Mouse (Mus musculus): ENCODE measurements around the gene Apc2.

Apc2 gene

DNA sequence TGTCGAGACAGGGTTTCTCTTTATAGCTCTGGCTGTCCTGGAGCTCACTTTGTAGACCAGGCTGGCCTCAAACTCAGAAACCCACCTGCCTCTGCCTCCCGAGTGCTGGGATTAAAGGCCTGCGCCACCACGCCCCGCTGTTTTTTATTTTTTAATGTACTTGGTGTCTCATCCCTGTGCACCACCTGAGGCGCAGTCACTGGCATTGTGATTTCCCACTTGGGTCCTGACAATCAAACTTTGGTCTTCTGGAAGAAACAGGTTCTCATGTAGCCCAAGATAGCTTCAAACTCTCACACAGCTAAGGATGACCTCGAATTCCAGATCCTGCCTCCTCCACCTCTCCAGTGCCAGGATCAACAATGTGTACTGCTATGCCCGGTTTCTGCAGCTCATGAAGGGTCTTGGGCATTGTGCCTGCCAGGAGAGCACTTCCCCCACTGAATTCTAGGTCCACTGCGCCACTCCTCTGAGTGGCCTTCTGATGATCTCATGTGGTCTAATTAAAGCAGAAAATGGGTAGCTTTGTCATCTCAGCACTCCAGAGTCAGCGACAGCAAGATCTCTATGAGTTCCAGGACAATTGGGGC lies 32.9 kb upstream of the Apc2 start:
- DNase-seq (ENCODE audit: low spot score in 2 of 2): no peak

GRCm38 (mm10) chr10:80264341-80265148 lies 31.2 kb upstream of the Apc2 start:
- peak; percentile 98 to 99 for DNase-seq (ENCODE audit: low spot score in 2 of 2)

- no peak for DNase-seq (ENCODE audit: low spot score in 2 of 2)
These were observed 30.7 kb upstream of the Apc2 start for GRCm38 (mm10) chr10:80265149-80265486.

DNA sequence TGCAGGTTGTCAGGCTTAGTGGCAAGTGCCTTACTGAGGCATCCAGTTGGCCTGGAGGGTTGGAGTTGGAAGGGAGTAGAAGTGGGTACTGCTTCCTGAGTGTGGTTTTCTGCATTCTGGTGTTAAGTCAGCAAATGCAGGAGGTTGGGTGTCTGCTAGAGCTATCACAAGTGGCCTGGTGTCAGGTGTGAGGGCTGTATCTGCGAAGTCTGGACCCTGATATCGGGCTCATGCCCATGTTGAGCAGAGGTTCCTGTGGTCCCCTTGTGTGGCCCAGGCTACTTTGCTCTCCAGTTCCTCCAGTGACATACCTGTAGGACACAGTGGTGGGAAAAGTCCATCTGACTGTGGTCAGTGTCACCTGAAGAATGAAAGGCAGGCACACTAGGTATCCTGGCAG lies 25.7 kb upstream of the Apc2 start:
- DNase-seq (ENCODE audit: low spot score in 2 of 2): no peak

DNA sequence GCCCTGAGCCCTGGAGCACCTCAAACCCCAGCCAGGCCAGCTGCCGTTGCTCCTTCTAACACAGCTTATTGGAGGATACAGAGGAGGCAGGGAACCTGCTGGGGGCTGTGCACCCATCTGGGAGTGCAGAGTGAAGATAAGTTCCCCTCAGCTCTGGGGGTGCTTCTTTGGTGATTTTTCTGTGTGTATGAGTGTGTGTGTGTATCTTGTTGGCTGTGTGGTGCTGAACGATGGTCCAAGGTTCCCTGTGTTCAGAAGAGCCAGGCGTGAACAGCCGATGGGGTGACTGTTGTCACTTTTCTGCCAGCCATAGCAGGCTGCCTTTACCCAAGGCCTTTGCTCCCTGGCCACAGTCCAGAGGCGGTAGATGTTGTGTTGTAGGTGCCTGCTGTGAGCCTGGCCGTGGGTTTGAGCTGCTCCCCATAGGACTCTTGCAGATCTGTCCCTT lies 25.0 kb upstream of the Apc2 start:
- no peak for DNase-seq (ENCODE audit: low spot score in 2 of 2)

DNA sequence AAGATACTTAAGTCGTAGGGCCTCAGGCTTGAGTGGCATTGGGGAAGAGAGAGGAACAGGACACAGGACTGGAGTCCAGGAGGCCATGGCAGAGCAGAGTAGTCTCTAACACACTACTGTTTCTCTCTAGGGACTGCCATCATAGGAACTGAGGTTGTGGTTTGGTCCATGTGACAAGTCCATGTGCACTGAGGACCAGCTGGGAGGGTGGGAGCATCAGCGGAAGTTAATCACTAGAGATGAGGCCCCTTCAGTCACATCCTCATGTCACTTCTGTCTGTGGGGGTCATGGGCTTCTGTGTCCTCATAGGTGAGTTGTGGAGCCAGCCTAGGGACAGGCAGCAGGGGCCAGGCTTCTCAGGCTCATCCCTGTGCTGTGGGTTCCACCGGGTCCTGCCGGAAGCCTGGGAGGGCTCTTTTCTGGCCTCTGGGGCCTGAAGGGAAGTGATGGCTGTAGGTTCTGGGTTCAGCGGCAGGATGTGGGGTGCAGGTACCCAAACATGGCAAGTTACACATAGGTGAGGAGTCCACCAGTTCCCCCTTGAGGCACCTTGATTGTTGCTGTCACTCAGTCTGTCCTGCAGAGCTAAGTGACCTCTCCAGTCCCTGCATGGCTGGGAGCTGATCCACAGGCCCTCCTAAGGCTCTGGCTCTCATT lies 24.5 kb upstream of the Apc2 start:
- DNase-seq (ENCODE audit: low spot score in 2 of 2): no peak

- DNase-seq (ENCODE audit: low spot score in 2 of 2): no peak
These were observed 23.7 kb upstream of the Apc2 start for GRCm38 (mm10) chr10:80271870-80272585.

- no peak for DNase-seq (ENCODE audit: low spot score in 2 of 2)
These were observed 21.9 kb upstream of the Apc2 start for GRCm38 (mm10) chr10:80273847-80274246.

DNA sequence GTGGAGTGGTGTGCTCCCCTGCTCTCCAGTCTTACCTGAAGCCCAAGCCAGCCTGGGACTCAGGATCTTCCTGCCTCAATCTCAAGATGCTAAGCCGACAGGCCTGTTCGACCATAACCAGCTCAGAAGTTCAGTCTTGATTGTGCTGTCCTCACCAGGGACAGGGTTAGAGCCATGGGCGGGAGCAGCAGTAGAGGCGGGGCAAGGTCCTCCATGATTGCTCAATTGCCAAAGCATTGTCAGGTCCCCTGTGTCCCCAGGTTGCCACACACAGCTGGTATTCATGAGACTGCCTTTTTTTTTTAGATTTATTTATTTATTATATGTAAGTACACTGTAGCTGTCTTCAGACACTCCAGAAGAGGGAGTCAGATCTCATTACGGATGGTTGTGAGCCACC lies 19.5 kb upstream of the Apc2 start:
- no peak for DNase-seq (ENCODE audit: low spot score in 2 of 2)

DNA sequence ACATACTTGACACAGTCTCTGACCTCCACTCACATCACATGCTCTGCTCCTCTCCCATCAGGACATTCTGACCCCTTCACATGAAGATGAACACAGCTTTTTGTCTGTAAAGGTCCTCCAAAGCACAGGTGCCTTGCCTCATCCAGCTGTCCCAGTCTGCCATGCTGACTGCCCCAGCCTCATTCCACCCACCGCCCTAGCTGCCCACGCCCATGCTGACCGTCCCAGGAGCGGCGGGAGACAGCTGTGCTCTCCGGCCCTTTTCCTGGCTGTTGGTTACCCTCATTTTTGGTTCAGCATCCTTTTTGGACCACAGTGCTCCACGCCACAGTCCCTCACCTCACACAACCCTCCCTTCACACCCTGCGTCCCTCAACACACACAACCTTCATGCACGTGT lies 17.4 kb upstream of the Apc2 start:
- DNase-seq (ENCODE audit: low spot score in 2 of 2): no peak

DNA sequence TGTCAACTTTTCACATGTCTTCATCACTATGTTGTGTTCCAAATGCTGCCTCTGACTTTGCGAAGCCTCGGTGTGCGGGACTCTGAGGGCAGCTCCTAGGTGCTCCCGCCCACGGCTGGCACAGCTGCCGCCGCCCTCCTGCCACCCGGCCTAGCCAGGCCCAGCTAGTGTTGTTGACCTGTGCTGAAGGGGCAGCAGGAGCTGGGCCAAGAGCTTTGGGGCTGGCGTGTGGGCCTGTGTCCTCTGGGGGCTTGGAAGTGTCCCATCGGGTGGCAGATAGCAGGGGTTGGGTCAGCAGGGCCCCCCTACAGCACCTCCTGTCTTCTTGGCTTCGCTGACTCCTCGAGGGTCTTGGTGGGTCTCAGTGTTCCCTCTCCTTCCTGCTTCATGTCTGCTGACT lies 16.5 kb upstream of the Apc2 start:
- no peak for DNase-seq (ENCODE audit: low spot score in 2 of 2)

GRCm38 (mm10) chr10:80281304-80281703 lies 14.5 kb upstream of the Apc2 start:
- DNase-seq (ENCODE audit: low spot score in 2 of 2): no peak

DNA sequence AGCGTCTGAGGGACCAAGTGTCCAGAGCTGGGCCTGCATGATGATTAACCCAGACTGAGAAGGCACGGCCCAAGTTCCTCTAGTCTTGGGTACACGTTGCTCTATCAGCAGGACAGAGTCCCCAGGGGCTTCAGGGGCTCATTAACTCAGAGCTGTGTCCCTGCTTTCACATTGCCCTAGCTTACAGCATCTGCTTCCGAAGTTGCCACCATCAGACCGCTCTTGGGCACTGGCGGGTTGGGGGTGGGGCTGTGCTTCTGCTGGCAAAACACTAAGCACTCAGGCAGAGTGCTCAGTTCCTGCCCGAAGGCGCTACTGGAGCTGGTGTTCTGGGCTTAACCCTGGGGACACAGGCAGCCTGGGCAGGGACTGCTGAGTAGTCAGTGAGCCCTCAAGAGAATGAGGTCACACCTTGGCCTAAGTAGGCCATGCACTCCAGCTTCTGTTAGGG lies 13.8 kb upstream of the Apc2 start:
- no peak for DNase-seq (ENCODE audit: low spot score in 2 of 2)

DNA sequence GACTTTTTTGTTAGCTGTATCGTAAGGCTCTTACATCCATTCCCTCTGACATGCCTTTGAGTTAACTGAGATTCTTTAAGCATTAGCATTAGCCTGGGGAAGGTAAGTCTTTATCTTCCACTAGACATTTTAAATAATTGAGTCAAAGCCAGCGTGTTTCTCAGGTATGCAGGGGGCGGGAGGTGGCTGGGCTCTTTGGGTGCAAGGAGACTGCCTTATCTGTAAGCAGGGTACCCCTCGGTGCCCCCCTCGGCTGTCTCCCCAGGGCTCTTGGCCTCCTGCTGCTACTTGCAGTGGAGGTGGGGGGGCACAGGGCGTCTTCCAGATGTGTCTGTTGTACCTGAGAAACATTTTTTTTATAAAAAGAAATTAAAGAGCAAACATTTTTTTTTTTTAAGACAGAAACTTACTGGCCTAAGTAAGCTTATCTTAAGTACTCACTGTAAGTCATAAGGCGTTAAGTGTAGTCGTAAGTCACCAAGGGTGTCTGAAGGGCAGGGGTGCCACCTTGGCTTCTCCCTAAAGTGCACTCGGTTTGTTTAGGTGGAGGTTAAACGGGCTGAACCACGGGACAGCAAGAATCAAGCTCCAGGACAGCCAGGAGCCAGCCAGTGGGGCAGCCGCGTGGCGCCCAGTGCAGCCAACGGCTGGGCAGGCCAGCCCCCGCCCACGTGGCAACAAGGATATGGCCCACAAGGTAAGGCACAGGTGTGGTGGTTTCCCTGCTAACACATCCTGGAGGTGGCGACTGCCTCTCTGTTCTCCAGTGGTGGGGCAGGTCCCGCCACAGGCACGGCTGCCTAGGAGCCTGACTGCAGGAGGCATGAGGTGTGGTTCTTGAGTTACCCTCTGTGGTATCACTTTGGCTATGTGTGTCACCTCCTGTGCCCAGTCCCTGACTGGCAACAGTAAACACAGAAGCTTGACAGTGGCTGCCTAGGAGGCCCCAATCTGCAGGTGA lies 13.0 kb upstream of the Apc2 start:
- DNase-seq (ENCODE audit: low spot score in 2 of 2): no peak

GRCm38 (mm10) chr10:80285222-80286070 lies 10.3 kb upstream of the Apc2 start:
- DNase-seq (ENCODE audit: low spot score in 2 of 2): no peak

GRCm38 (mm10) chr10:80288097-80288496 lies 7.7 kb upstream of the Apc2 start:
- no peak for DNase-seq (ENCODE audit: low spot score in 2 of 2)

GRCm38 (mm10) chr10:80288657-80289056 lies 7.1 kb upstream of the Apc2 start:
- no peak for DNase-seq (ENCODE audit: low spot score in 2 of 2)

DNA sequence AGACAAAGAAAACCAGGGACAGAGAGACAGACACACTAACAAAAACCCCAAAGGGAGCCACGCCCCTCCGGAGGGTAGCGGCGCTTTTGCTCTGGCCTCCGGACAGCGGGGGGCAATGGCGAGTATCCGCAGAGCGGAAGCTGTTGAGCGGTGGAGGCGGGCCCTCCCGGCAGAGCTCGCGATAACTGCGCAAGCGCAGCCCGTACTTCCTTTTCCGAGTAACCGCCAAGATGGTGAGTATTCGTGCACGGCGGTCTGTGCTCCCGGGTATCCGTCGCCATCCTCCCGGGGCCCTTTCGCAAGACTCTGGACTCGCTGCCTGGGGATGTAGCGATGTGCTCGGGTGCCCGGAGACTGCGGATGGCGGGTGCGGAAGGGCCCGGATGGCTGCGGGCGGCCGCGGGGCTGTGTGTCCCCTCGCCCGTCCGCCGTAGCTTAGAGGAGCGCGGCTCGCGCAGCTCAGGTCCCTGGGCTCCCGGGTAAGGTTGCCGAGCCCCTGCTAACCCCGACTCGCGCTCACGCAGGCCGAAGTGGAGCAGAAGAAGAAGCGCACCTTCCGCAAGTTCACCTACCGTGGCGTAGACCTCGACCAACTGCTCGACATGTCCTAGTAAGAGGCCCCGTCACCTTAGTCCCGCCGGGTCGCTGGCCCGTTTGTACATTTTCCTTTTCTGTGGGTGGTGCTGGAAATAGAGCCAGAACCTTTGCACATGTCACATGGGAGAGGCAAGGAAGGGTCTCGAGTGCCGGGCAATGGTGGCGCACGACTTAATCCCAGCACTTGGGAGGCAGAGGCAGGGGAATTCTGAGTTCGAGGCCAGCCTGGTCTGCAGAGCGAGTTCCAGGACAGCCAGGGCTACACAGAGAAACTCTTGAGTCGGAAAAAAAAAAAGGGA lies 3.3 kb upstream of the Apc2 start, which contains the start of gene Rps15:
Gene Rps15 (plus strand): TSS at position 203 of the 896 bp plus-strand sequence.
- peak; percentile 92 to 93 for DNase-seq (ENCODE audit: low spot score in 2 of 2)

- DNase-seq (ENCODE audit: low spot score in 2 of 2): peak in 1 of 2 experiments; percentile 35
These were observed 2.5 kb upstream of the Apc2 start for GRCm38 (mm10) chr10:80293325-80293724.

Data from right cerebral cortex, adult 2 months (tissue).